Mouse (Mus musculus) gastrocnemius, postnatal 14 days (tissue): Measurements from ENCODE around the gene Rab5b. TPM values are rescaled to one million over a fixed set of nuclear protein-coding genes. Genes with fewer than 3 reads are reported as not detected.

ENCODE experiments used
- total RNA-seq, 2 experiments: library from RNA; stranded (reverse); gene quantifications; 2 replicates each; pipeline ENCODE4 v1.2.3; 2021

The Rab5b gene
- total RNA-seq, 2 experiments from 2014 or later = 75.2 to 78.2 TPM

Other genes starting within 250 kb of the Rab5b start
- 10 to 100 TPM; 43.4 to 44.6 TPM for gene Smarcc2, start 237.0 kb downstream of the Rab5b start, total RNA-seq
- gene Myl6, start 202.1 kb downstream of the Rab5b start, total RNA-seq = 100 to 1,000 TPM; 214 to 276 TPM
- 100 to 1,000 TPM in 1 of 2 experiments, 10 to 100 TPM in 1; 54.6 to 180 TPM for gene Myl6b, start 197.6 kb downstream of the Rab5b start, total RNA-seq
- gene Esyt1, start 170.4 kb downstream of the Rab5b start, total RNA-seq = 10 to 100 TPM; 21.6 to 24.0 TPM
- gene Zc3h10, start 148.5 kb downstream of the Rab5b start, total RNA-seq = 1 to 10 TPM; 5.0 to 6.4 TPM
- gene Rpl41, start 147.0 kb downstream of the Rab5b start, total RNA-seq = 1,000 to 10,000 TPM; 1,413 to 1,625 TPM
- gene Pa2g4, start 130.3 kb downstream of the Rab5b start, total RNA-seq = 10 to 100 TPM; 50.2 to 54.0 TPM
- 1 to 10 TPM; 4.8 to 7.2 TPM for gene Erbb3, start 106.6 kb downstream of the Rab5b start, total RNA-seq
- 100 to 1,000 TPM; 455 to 537 TPM for gene Rps26, start 69.5 kb downstream of the Rab5b start, total RNA-seq
- gene Ikzf4, start 50.3 kb downstream of the Rab5b start, total RNA-seq = under 1 TPM; 0.25 to 0.58 TPM
- gene Suox, start 22.2 kb downstream of the Rab5b start, total RNA-seq = 10 to 100 TPM; 11.8 to 12.8 TPM
- 1 to 10 TPM in 1 of 2 experiments, under 1 TPM in 1; 0.71 to 1.2 TPM for gene Pmel, start 7.9 kb upstream of the Rab5b start, total RNA-seq
- 1 to 10 TPM; 7.5 to 8.5 TPM for gene Cdk2, start 8.8 kb upstream of the Rab5b start, total RNA-seq
- gene Dgka, start 48.6 kb upstream of the Rab5b start, total RNA-seq = 10 to 100 TPM in 1 of 2 experiments, 1 to 10 TPM in 1; 8.3 to 10.8 TPM
- gene Pym1, start 51.6 kb upstream of the Rab5b start, total RNA-seq = 10 to 100 TPM; 10.9 to 14.3 TPM
- gene Mmp19, start 94.6 kb upstream of the Rab5b start, total RNA-seq = 1 to 10 TPM; 3.2 TPM
- gene Dnajc14, start 107.8 kb upstream of the Rab5b start, total RNA-seq = 10 to 100 TPM; 23.3 to 24.5 TPM
- gene Tmem198b, start 108.1 kb upstream of the Rab5b start, total RNA-seq = 1 to 10 TPM; 6.4 to 7.4 TPM
- 10 to 100 TPM; 33.3 to 36.3 TPM for gene Sarnp, start 121.1 kb upstream of the Rab5b start, total RNA-seq
- 1 to 10 TPM; 5.8 to 6.3 TPM for gene Ormdl2, start 125.4 kb upstream of the Rab5b start, total RNA-seq
- 1 to 10 TPM; 6.7 to 7.1 TPM for gene Gdf11, start 195.5 kb upstream of the Rab5b start, total RNA-seq
- gene Cd63, start 204.7 kb upstream of the Rab5b start, total RNA-seq = 100 to 1,000 TPM; 121 to 151 TPM
- gene Rdh5, start 226.6 kb upstream of the Rab5b start, total RNA-seq = 1 to 10 TPM; 5.6 to 7.7 TPM
- 100 to 1,000 TPM; 174 to 181 TPM for gene Bloc1s1, start 227.8 kb upstream of the Rab5b start, total RNA-seq
- gene Itga7, start 237.6 kb upstream of the Rab5b start, total RNA-seq = 10 to 100 TPM; 88.7 to 94.7 TPM